Mouse (Mus musculus) thymus, postnatal 10 days (tissue): ENCODE measurements around the gene Tspyl1.
"Not testable (repeated sequence)": the region's sequence is repeated elsewhere in the genome, so short reads cannot be mapped to it uniquely, and the experiment has no call there.

Experiments
- DNase-seq, 2 experiments: peaks; one replicate each; pipeline ENCODE4 v3.0.0; 2021; ENCODE audit warnings: low spot score in 2 of 2

Tspyl1 gene

GRCm38 (mm10) chr10:34281962-34282388 lies at the start of gene Tspyl1:
Gene Tspyl1 (plus strand): TSS chr10:34282190.
- peak; percentile 97 to 98 for DNase-seq

- DNase-seq: no peak
Measured at GRCm38 (mm10) chr10:34233418-34233817, 48.6 kb upstream of the Tspyl1 start.

GRCm38 (mm10) chr10:34233931-34234745 lies 47.9 kb upstream of the Tspyl1 start:
- no peak for DNase-seq

- no peak for DNase-seq
Measured at GRCm38 (mm10) chr10:34235384-34235783, 46.6 kb upstream of the Tspyl1 start.

- DNase-seq: no peak
Measured at GRCm38 (mm10) chr10:34236569-34236968, 45.4 kb upstream of the Tspyl1 start.

- DNase-seq: no peak
Measured at GRCm38 (mm10) chr10:34238536-34238935, 43.5 kb upstream of the Tspyl1 start.

GRCm38 (mm10) chr10:34244745-34245144 lies 37.2 kb upstream of the Tspyl1 start:
- no peak for DNase-seq

GRCm38 (mm10) chr10:34246106-34246505 lies 35.9 kb upstream of the Tspyl1 start:
- DNase-seq: no peak

- no peak for DNase-seq
Measured at GRCm38 (mm10) chr10:34247757-34248156, 34.2 kb upstream of the Tspyl1 start.

- DNase-seq: no peak
Measured at GRCm38 (mm10) chr10:34249594-34249993, 32.4 kb upstream of the Tspyl1 start.

GRCm38 (mm10) chr10:34252833-34253232 lies 29.2 kb upstream of the Tspyl1 start:
- not testable (repeated sequence) for DNase-seq

GRCm38 (mm10) chr10:34265106-34265505 lies 16.9 kb upstream of the Tspyl1 start:
- no peak for DNase-seq

GRCm38 (mm10) chr10:34267312-34268070 lies 14.5 kb upstream of the Tspyl1 start:
- DNase-seq: no peak

GRCm38 (mm10) chr10:34271681-34272080 lies 10.3 kb upstream of the Tspyl1 start:
- no peak for DNase-seq

- peak in 1 of 2 experiments; percentile 55 for DNase-seq
Measured at GRCm38 (mm10) chr10:34280591-34281175, 1.3 kb upstream of the Tspyl1 start.

GRCm38 (mm10) chr10:34281211-34281961 lies 604 bp upstream of the Tspyl1 start:
- no peak for DNase-seq

- DNase-seq: no peak
Measured at GRCm38 (mm10) chr10:34282420-34283238, 639 bp downstream of the Tspyl1 start.

GRCm38 (mm10) chr10:34296911-34297298 lies 14.9 kb downstream of the Tspyl1 start:
- no peak for DNase-seq

- DNase-seq: peak; percentile 95 to 96
Measured at GRCm38 (mm10) chr10:34297299-34297979, 15.4 kb downstream of the Tspyl1 start, which contains the start of gene Tspyl4. Gene Tspyl4 (plus strand): TSS chr10:34297442.
